Mouse (Mus musculus): ENCODE measurements around the gene Atp6v0a1.

- no peak for TF ChIP-seq CTCF (IDR thresholded peaks at IDR 0.05; ENCODE audit: insufficient read depth, low read depth, low read length)
- TF ChIP-seq POLR2A (IDR thresholded peaks at IDR 0.05; ENCODE audit: insufficient read depth, low read depth, low read length) = no peak
Observed at GRCm38 (mm10) chr11:101027121-101027520, 17.9 kb downstream of the Atp6v0a1 start.
